Mouse (Mus musculus) limb, embryonic 11.5 days (tissue): ENCODE data around the gene Hace1. TPM values are rescaled to one million over a fixed set of nuclear protein-coding genes. Genes with fewer than 3 reads are reported as not detected.
"Not testable (repeated sequence)": the region's sequence is repeated elsewhere in the genome, so short reads cannot be mapped to it uniquely, and the experiment has no call there.

Experiments
- ATAC-seq: fragments of 200-750 bp; cut with Nextera tagmentation; 2 replicates; pipeline ENCODE4 v1.8.0; 2017; ENCODE audit warnings: low read depth; ENCODE audit not compliant: insufficient number of reproducible peaks, low FRiP score, low TSS enrichment
- DNase-seq: peaks from one replicate; pipeline ENCODE4 v3.0.0-alpha.2; 2015; ENCODE audit warnings: low spot score
- H3K27ac ChIP-seq: fragments of 300-500 bp; sonication (generic); replicated peaks from 2 replicates; pipeline ENCODE4 v1.5.1; 2014; ENCODE audit warnings: low read depth, mild to moderate bottlenecking, low read length
- H3K27me3 ChIP-seq: fragments of 300-500 bp; sonication (generic); 2 replicates; pipeline ENCODE4 v1.6.1; 2014; ENCODE audit warnings: mild to moderate bottlenecking, low read length, mixed read lengths; ENCODE audit not compliant: control insufficient read depth, insufficient read depth
- H3K36me3 ChIP-seq: fragments of 300-500 bp; sonication (generic); 2 replicates; pipeline ENCODE4 v1.6.1; 2014; ENCODE audit warnings: mild to moderate bottlenecking, low read length, moderate library complexity, mixed read lengths; ENCODE audit not compliant: control insufficient read depth, insufficient read depth
- H3K4me1 ChIP-seq: fragments of 300-500 bp; sonication (generic); 2 replicates; pipeline ENCODE4 v1.6.1; 2014; ENCODE audit warnings: low read length, mixed read lengths; ENCODE audit not compliant: control insufficient read depth, insufficient read depth
- H3K4me2 ChIP-seq: fragments of 300-500 bp; sonication (generic); 2 replicates; pipeline ENCODE4 v1.6.1; 2014; ENCODE audit warnings: low read depth, mild to moderate bottlenecking, moderate library complexity; ENCODE audit not compliant: severe bottlenecking
- H3K4me3 ChIP-seq: fragments of 300-500 bp; sonication (generic); 2 replicates; pipeline ENCODE4 v1.5.1; 2014; ENCODE audit warnings: low read depth, low read length
- H3K9ac ChIP-seq: fragments of 300-500 bp; sonication (generic); 2 replicates; pipeline ENCODE4 v1.6.1; 2014; ENCODE audit warnings: mild to moderate bottlenecking, low read length
- H3K9me3 ChIP-seq: fragments of 300-500 bp; sonication (generic); 2 replicates; pipeline ENCODE4 v1.6.1; 2016; ENCODE audit warnings: low read length; ENCODE audit not compliant: control insufficient read depth
- WGBS: fragments of 180-500 bp; shearing (Covaris S2); extraction: QIAGEN DNeasy Blood & Tissue Kit; methylation state at CpG from one replicate; pipeline ENCODE4 v1.1.7; 2014; 5-methylcytosine and 5-hydroxymethylcytosine counted together
- polyA plus RNA-seq: library from polyadenylated mRNA; unstranded; fragments of >200 nt; fragmentation: Nextera tagmentation; extraction: Ambion mirVana; gene quantifications from 2 replicates; pipeline ENCODE4 v1.2.1, GENCODE M21; 2014

Gene Hace1
- polyA plus RNA-seq: 29.2 and 30.5 TPM in 2 replicates

- WGBS: 1% methylated on average over 27 of the region's 79 CpGs
- Histone ChIP-seq H3K27ac (peak within 1 kb of the TSS; percentile 91), H3K4me1 (no peaks in the 10 kb centered on the region), H3K4me3 (peak within 1 kb of the TSS; percentile 76), H3K9me3 (no peaks in the 10 kb centered on the region), H3K36me3 (no peaks in the 10 kb centered on the region), H3K9ac (peak within 1 kb of the TSS; percentile 93), H3K27me3 (no peaks in the 10 kb centered on the region), H3K4me2 (peak within 1 kb of the TSS; percentile 45)
- ATAC-seq (peak; percentile 95), DNase-seq (peak; percentile 94)
Measured at GRCm38 (mm10) chr10:45577731-45578297, at the start of gene Hace1. TSS of gene Hace1 (plus strand) at chr10:45577829.

- H3K27ac ChIP-seq, H3K4me1 ChIP-seq, ATAC-seq, H3K9me3 ChIP-seq, H3K4me2 ChIP-seq, H3K9ac ChIP-seq, H3K36me3 ChIP-seq, DNase-seq, H3K27me3 ChIP-seq, H3K4me3 ChIP-seq: not testable (repeated sequence)
- WGBS: 94% methylated on average over 16 of the region's 16 CpGs
Measured at GRCm38 (mm10) chr10:45537334-45537733, 40.3 kb upstream of the Hace1 start.

- no peaks in the 10 kb centered on the region for H3K36me3 ChIP-seq
- no peaks in the 10 kb centered on the region for H3K27me3 ChIP-seq
- no peak overlapping the region for H3K27ac ChIP-seq
- H3K4me3 ChIP-seq: no peak overlapping the region
- no peak for ATAC-seq
- no peak overlapping the region for H3K9ac ChIP-seq
- no peak overlapping the region for H3K4me2 ChIP-seq
- DNase-seq: no peak
- H3K4me1 ChIP-seq: no peaks in the 10 kb centered on the region
- 62% methylated on average over 2 of the region's 2 CpGs for WGBS
- H3K9me3 ChIP-seq: no peaks in the 10 kb centered on the region
Measured at GRCm38 (mm10) chr10:45542726-45543125, 34.9 kb upstream of the Hace1 start.

- ATAC-seq (peak; percentile 70; the same call in 1 of the 2 replicates), DNase-seq (peak; percentile 86)
- Histone ChIP-seq H3K36me3 (no peaks in the 10 kb centered on the region), H3K9me3 (no peaks in the 10 kb centered on the region), H3K27me3 (no peaks in the 10 kb centered on the region), H3K4me2 (no peak overlapping the region), H3K9ac (no peak overlapping the region), H3K4me1 (no peaks in the 10 kb centered on the region), H3K27ac (no peak overlapping the region), H3K4me3 (no peak overlapping the region)
- WGBS: 49% methylated on average over 7 of the region's 7 CpGs
Measured at GRCm38 (mm10) chr10:45546799-45547198, 30.8 kb upstream of the Hace1 start.

GRCm38 (mm10) chr10:45578298-45578821, 731 bp downstream of the Hace1 start:
- Histone ChIP-seq H3K4me3 (peak overlapping the region; percentile 76), H3K4me1 (no peaks in the 10 kb centered on the region), H3K4me2 (peak overlapping the region; percentile 45), H3K27ac (peak overlapping the region; percentile 91), H3K9me3 (no peaks in the 10 kb centered on the region), H3K27me3 (no peaks in the 10 kb centered on the region), H3K36me3 (no peaks in the 10 kb centered on the region), H3K9ac (peak overlapping the region; percentile 93)
- WGBS: under 1% methylated on average over 23 of the region's 23 CpGs
- ATAC-seq (peak; percentile 77), DNase-seq (peak; percentile 66)

- no peaks in the 10 kb centered on the region for H3K4me1 ChIP-seq
- no peak overlapping the region for H3K9ac ChIP-seq
- no peaks in the 10 kb centered on the region for H3K27me3 ChIP-seq
- no peak for ATAC-seq
- no peaks in the 10 kb centered on the region for H3K9me3 ChIP-seq
- WGBS: 85% methylated on average over 1 of the region's 1 CpGs
- H3K4me2 ChIP-seq: no peak overlapping the region
- H3K27ac ChIP-seq: no peak overlapping the region
- no peak overlapping the region for H3K4me3 ChIP-seq
- no peak for DNase-seq
- no peaks in the 10 kb centered on the region for H3K36me3 ChIP-seq
Measured at GRCm38 (mm10) chr10:45583310-45583709, 5.7 kb downstream of the Hace1 start.

GRCm38 (mm10) chr10:45583829-45584228, 6.2 kb downstream of the Hace1 start:
- H3K27me3 ChIP-seq: no peaks in the 10 kb centered on the region
- H3K36me3 ChIP-seq: no peaks in the 10 kb centered on the region
- 97% methylated on average over 6 of the region's 6 CpGs for WGBS

GRCm38 (mm10) chr10:45584311-45585102, 6.9 kb downstream of the Hace1 start:
- no peak overlapping the region for H3K9ac ChIP-seq
- no peaks in the 10 kb centered on the region for H3K27me3 ChIP-seq
- H3K4me2 ChIP-seq: no peak overlapping the region
- ATAC-seq (no peak), DNase-seq (no peak)
- no peak overlapping the region for H3K27ac ChIP-seq
- H3K9me3 ChIP-seq: no peaks in the 10 kb centered on the region
- no peaks in the 10 kb centered on the region for H3K4me1 ChIP-seq
- WGBS: 91% methylated on average over 12 of the region's 12 CpGs
- no peak overlapping the region for H3K4me3 ChIP-seq
- no peaks in the 10 kb centered on the region for H3K36me3 ChIP-seq

More at GRCm38 (mm10) chr10:45583829-45584228, 6.2 kb downstream of the Hace1 start:
- H3K9me3 ChIP-seq: no peaks in the 10 kb centered on the region
- H3K27ac ChIP-seq: no peak overlapping the region
- ATAC-seq (no peak), DNase-seq (no peak)
- no peak overlapping the region for H3K9ac ChIP-seq
- H3K4me1 ChIP-seq: no peaks in the 10 kb centered on the region
- no peak overlapping the region for H3K4me2 ChIP-seq
- H3K4me3 ChIP-seq: no peak overlapping the region
